Mouse (Mus musculus) heart, embryonic 12.5 days (tissue): ENCODE data around the gene Napsa. TPM values are rescaled to one million over a fixed set of nuclear protein-coding genes. Genes with fewer than 3 reads are reported as not detected.

Experiments
- ATAC-seq: fragments of 200-750 bp; cut with Nextera tagmentation; 2 replicates; pipeline ENCODE4 v1.8.0; 2017; ENCODE audit warnings: moderate TSS enrichment, moderate library complexity; ENCODE audit not compliant: insufficient number of reproducible peaks, low FRiP score
- H3K27ac ChIP-seq: fragments of 300-500 bp; sonication (generic); 2 replicates; pipeline ENCODE4 v1.5.1; 2016; ENCODE audit warnings: mild to moderate bottlenecking, moderate library complexity; ENCODE audit not compliant: poor library complexity, severe bottlenecking
- H3K27me3 ChIP-seq: fragments of 300-500 bp; sonication (generic); replicated peaks from 2 replicates; pipeline ENCODE4 v1.6.1; 2016; ENCODE audit warnings: mild to moderate bottlenecking, moderate library complexity
- H3K36me3 ChIP-seq: fragments of 300-500 bp; sonication (generic); 2 replicates; pipeline ENCODE4 v1.6.1; 2016; ENCODE audit warnings: mild to moderate bottlenecking, moderate library complexity
- H3K4me1 ChIP-seq: fragments of 300-500 bp; sonication (generic); replicated peaks from 2 replicates; pipeline ENCODE4 v1.6.1; 2016; ENCODE audit warnings: mild to moderate bottlenecking
- H3K4me2 ChIP-seq: fragments of 300-500 bp; sonication (generic); 2 replicates; pipeline ENCODE4 v1.6.1; 2016; ENCODE audit warnings: mild to moderate bottlenecking, moderate library complexity
- H3K4me3 ChIP-seq: fragments of 300-500 bp; sonication (generic); 2 replicates; pipeline ENCODE4 v1.5.1; 2016; ENCODE audit warnings: mild to moderate bottlenecking
- H3K9ac ChIP-seq: fragments of 300-500 bp; sonication (generic); 2 replicates; pipeline ENCODE4 v1.6.1; 2016; ENCODE audit warnings: mild to moderate bottlenecking, moderate library complexity
- H3K9me3 ChIP-seq: fragments of 300-500 bp; sonication (generic); replicated peaks from 2 replicates; pipeline ENCODE4 v1.6.1; 2016; ENCODE audit warnings: mild to moderate bottlenecking, moderate library complexity
- WGBS: fragments of 180-500 bp; shearing (Covaris S2); methylation state at CpG from one replicate; pipeline ENCODE4 v1.1.7; 2016; 5-methylcytosine and 5-hydroxymethylcytosine counted together
- polyA plus RNA-seq: library from polyadenylated mRNA; unstranded; fragments of >200 nt; fragmentation: Nextera tagmentation; extraction: Ambion mirVana; gene quantifications from 2 replicates; pipeline ENCODE4 v1.2.1, GENCODE M21; 2016

Napsa gene
- polyA plus RNA-seq, 1 experiment from 2014 or later = not detected

GRCm38 (mm10) chr7:44532918-44533745 is 39.0 kb upstream of the Napsa start:
- peaks cover 56% of the 10 kb centered on the region for H3K36me3 ChIP-seq

GRCm38 (mm10) chr7:44533746-44534045 is 38.5 kb upstream of the Napsa start:
- Histone ChIP-seq H3K4me2 (no peak overlapping the region), H3K36me3 (peaks cover 61% of the 10 kb centered on the region), H3K27me3 (peaks cover 12% of the 10 kb centered on the region), H3K4me1 (0 out of 2 replicates have a peak, but pooled peaks cover 5% of the 10 kb centered on the region), H3K9me3 (no peaks in the 10 kb centered on the region), H3K9ac (no peak overlapping the region), H3K4me3 (no peak overlapping the region), H3K27ac (no peak overlapping the region)
- 83% methylated on average over 12 of the region's 12 CpGs for WGBS
- ATAC-seq = no peak

More at GRCm38 (mm10) chr7:44532918-44533745, 39.0 kb upstream of the Napsa start:
- Histone ChIP-seq H3K4me1 (0 out of 2 replicates have a peak, but pooled peaks cover 7% of the 10 kb centered on the region), H3K27me3 (peaks cover 15% of the 10 kb centered on the region), H3K4me2 (no peak overlapping the region), H3K9me3 (no peaks in the 10 kb centered on the region), H3K4me3 (no peak overlapping the region), H3K9ac (no peak overlapping the region), H3K27ac (no peak overlapping the region)
- ATAC-seq = no peak
- 84% methylated on average over 29 of the region's 29 CpGs for WGBS

- no peaks in the 10 kb centered on the region for H3K9me3 ChIP-seq
- H3K36me3 ChIP-seq = peaks cover 67% of the 10 kb centered on the region
- WGBS = 88% methylated on average over 13 of the region's 13 CpGs
Measured at GRCm38 (mm10) chr7:44534242-44534641, 37.9 kb upstream of the Napsa start.

GRCm38 (mm10) chr7:44534656-44535441 is 37.3 kb upstream of the Napsa start:
- Histone ChIP-seq H3K9me3 (no peaks in the 10 kb centered on the region), H3K4me3 (no peak overlapping the region), H3K27me3 (peaks cover under 1% of the 10 kb centered on the region), H3K4me1 (0 out of 2 replicates have a peak, but pooled peaks cover 5% of the 10 kb centered on the region), H3K27ac (no peak overlapping the region), H3K36me3 (peaks cover 73% of the 10 kb centered on the region), H3K9ac (no peak overlapping the region), H3K4me2 (no peak overlapping the region)
- WGBS = 87% methylated on average over 19 of the region's 19 CpGs
- ATAC-seq = no peak

More at GRCm38 (mm10) chr7:44534242-44534641, 37.9 kb upstream of the Napsa start:
- Histone ChIP-seq H3K27ac (no peak overlapping the region), H3K4me1 (0 out of 2 replicates have a peak, but pooled peaks cover 5% of the 10 kb centered on the region), H3K27me3 (peaks cover 6% of the 10 kb centered on the region), H3K4me2 (no peak overlapping the region), H3K9ac (no peak overlapping the region), H3K4me3 (no peak overlapping the region)
- ATAC-seq = no peak

GRCm38 (mm10) chr7:44535657-44536589 is 36.3 kb upstream of the Napsa start:
- H3K9me3 ChIP-seq = no peaks in the 10 kb centered on the region
- no peak for ATAC-seq
- H3K36me3 ChIP-seq = peaks cover 84% of the 10 kb centered on the region
- H3K4me3 ChIP-seq = no peak overlapping the region
- H3K4me2 ChIP-seq = no peak overlapping the region
- no peaks in the 10 kb centered on the region for H3K27me3 ChIP-seq
- no peak overlapping the region for H3K9ac ChIP-seq
- WGBS = 89% methylated on average over 27 of the region's 27 CpGs
- 0 out of 2 replicates have a peak, but pooled peaks cover 5% of the 10 kb centered on the region for H3K4me1 ChIP-seq
- no peak overlapping the region for H3K27ac ChIP-seq

GRCm38 (mm10) chr7:44536590-44536968 is 35.6 kb upstream of the Napsa start:
- no peaks in the 10 kb centered on the region for H3K27me3 ChIP-seq
- H3K27ac ChIP-seq = no peak overlapping the region
- H3K4me3 ChIP-seq = no peak overlapping the region
- H3K36me3 ChIP-seq = peaks cover 90% of the 10 kb centered on the region
- H3K4me1 ChIP-seq = no peaks in the 10 kb centered on the region
- no peak overlapping the region for H3K4me2 ChIP-seq
- WGBS = 82% methylated on average over 6 of the region's 6 CpGs
- H3K9me3 ChIP-seq = no peaks in the 10 kb centered on the region
- no peak overlapping the region for H3K9ac ChIP-seq
- ATAC-seq = no peak

- H3K27me3 ChIP-seq = no peaks in the 10 kb centered on the region
- no peak overlapping the region for H3K4me2 ChIP-seq
- no peaks in the 10 kb centered on the region for H3K9me3 ChIP-seq
- H3K9ac ChIP-seq = no peak overlapping the region
- no peak overlapping the region for H3K4me3 ChIP-seq
- H3K27ac ChIP-seq = no peak overlapping the region
- WGBS = 77% methylated on average over 7 of the region's 7 CpGs
- no peak for ATAC-seq
- peaks cover 94% of the 10 kb centered on the region for H3K36me3 ChIP-seq
- H3K4me1 ChIP-seq = no peaks in the 10 kb centered on the region
Measured at GRCm38 (mm10) chr7:44537009-44537408, 35.2 kb upstream of the Napsa start.

- Histone ChIP-seq H3K4me2 (no peak overlapping the region), H3K36me3 (peaks cover 99% of the 10 kb centered on the region), H3K9ac (no peak overlapping the region), H3K9me3 (no peaks in the 10 kb centered on the region), H3K27ac (no peak overlapping the region), H3K4me3 (no peak overlapping the region), H3K27me3 (no peaks in the 10 kb centered on the region), H3K4me1 (no peaks in the 10 kb centered on the region)
- WGBS = 90% methylated on average over 13 of the region's 13 CpGs
- ATAC-seq = no peak
Measured at GRCm38 (mm10) chr7:44537496-44537895, 34.7 kb upstream of the Napsa start.

GRCm38 (mm10) chr7:44538756-44539624 is 33.2 kb upstream of the Napsa start:
- H3K9me3 ChIP-seq = no peaks in the 10 kb centered on the region
- no peaks in the 10 kb centered on the region for H3K4me1 ChIP-seq
- H3K27me3 ChIP-seq = no peaks in the 10 kb centered on the region
- no peak overlapping the region for H3K9ac ChIP-seq
- peaks cover 93% of the 10 kb centered on the region for H3K36me3 ChIP-seq
- no peak overlapping the region for H3K4me3 ChIP-seq
- H3K4me2 ChIP-seq = no peak overlapping the region
- WGBS = 93% methylated on average over 41 of the region's 41 CpGs
- ATAC-seq = no peak
- H3K27ac ChIP-seq = no peak overlapping the region

- Histone ChIP-seq H3K9ac (no peak overlapping the region), H3K4me2 (no peak overlapping the region), H3K36me3 (peaks cover 68% of the 10 kb centered on the region), H3K9me3 (no peaks in the 10 kb centered on the region; the same call in 1 of the 2 replicates), H3K4me3 (no peak overlapping the region), H3K27me3 (no peaks in the 10 kb centered on the region), H3K27ac (no peak overlapping the region), H3K4me1 (peaks cover 8% of the 10 kb centered on the region)
- WGBS = 95% methylated on average over 11 of the region's 11 CpGs
- ATAC-seq = no peak
Measured at GRCm38 (mm10) chr7:44542555-44542954, 29.6 kb upstream of the Napsa start.
